Mouse (Mus musculus) mesoderm, embryonic 11.5 days (tissue): ENCODE data around the gene A430033K04Rik.

Experiments
- DNase-seq: peaks from one replicate; pipeline ENCODE4 v3.0.0-alpha.2; 2012; ENCODE audit warnings: low read depth, low spot score

A430033K04Rik gene

DNA sequence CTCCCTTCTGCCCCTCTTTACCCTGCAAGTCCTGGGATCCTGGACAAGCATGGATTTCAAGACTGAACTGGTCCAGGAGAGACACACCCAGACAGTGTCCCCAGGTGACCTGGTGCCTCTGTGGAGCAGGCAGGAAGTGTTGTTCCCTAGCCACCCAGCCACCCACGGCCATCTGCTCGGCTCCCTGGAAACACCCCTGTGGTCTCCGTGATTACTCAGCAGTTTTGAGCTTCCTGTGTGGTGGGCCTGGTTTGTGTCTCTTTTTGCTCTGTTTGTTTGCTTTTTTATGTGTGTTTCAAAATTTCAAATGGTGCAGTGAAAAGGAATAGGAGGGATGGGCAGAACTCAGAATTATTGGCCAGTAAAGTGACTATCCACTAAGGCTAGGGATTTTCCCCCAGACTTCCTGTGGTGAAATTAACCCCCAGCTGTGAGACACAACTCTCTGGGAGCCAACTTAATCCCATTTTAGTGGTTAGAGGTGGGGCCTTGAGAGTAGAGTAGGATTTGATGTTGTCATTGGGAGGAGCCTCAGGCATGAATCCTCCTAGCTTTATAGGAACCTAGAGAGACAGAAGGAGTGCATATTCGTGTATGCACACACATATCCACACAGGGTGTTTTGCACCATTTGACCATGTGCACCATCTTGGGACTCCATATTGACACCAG lies 72.0 kb downstream of the A430033K04Rik start:
- DNase-seq, result no peak

DNA sequence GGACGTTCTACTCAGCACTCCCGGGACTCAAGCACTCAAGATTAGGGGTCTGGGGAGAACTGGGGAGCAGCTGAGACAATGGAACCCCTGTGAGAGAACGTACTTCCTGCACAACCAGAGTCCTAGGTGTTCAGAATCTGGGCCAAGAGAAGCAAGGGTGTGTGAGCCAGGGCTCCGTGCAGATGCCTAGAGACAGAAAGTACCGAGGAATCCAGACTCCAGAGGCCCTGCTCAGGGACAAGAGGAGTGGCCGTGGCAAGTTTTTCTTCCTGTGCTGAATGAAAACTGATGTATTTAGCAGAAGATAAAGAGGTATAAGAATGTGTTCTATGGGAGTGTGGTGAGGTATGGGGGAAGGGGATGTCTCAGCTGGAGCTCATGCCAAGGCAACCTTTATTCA lies 74.8 kb downstream of the A430033K04Rik start:
- DNase-seq, result no peak
